Mouse (Mus musculus): ENCODE measurements around the gene Hapln4. TPM values are rescaled to one million over a fixed set of nuclear protein-coding genes. Genes with fewer than 3 reads are reported as not detected.

Hapln4 gene
- total and polyA plus RNA-seq, 3 experiments: 0.03 TPM; not detected in 2

GRCm38 (mm10) chr8:70139026-70139857, 56.0 kb downstream of the Hapln4 start, which contains the start of the genes Rfxank, Borcs8 and Mef2b:
Gene Rfxank, minus strand, starts transcription at chr8:70139154.
Gene Borcs8, plus strand, starts transcription at chr8:70139499.
Gene Mef2b, plus strand, starts transcription at chr8:70139711.
- no peaks in the 10 kb centered on the region for H3K9me3 ChIP-seq (replicated peaks; ENCODE audit: insufficient read depth, low read length)
- H3K9ac ChIP-seq (ENCODE audit: control insufficient read depth, low read depth, low read length, poor library complexity, severe bottlenecking): peak within 1 kb of the TSS; percentile 88
- peak; percentile 99 for DNase-seq (ENCODE audit: low read depth, low spot score)
- peak within 1 kb of the TSS; percentile 95 for H3K27ac ChIP-seq (ENCODE audit: control insufficient read depth, low read depth, low read length)
- H3K36me3 ChIP-seq (ENCODE audit: control insufficient read depth in 1 of 2, insufficient read depth in 2 of 2, low read length in 2 of 2): peaks cover 0 to 3% of the 10 kb centered on the region in 2 experiments; a peak in 2 of 4 replicates
- TF ChIP-seq HCFC1 (IDR thresholded peaks at IDR 0.05; ENCODE audit: low read depth, low read length) (peak; percentile 79), ZNF384 (IDR thresholded peaks at IDR 0.05; ENCODE audit: low read depth, low read length) (peak; percentile 63), SMC3 (IDR thresholded peaks at IDR 0.05; ENCODE audit: low read depth, low read length) (no peak), USF1 (IDR thresholded peaks at IDR 0.05; ENCODE audit: low read depth, low read length) (peak; percentile 44; the same call in 1 of the 2 replicates), NELFE (IDR thresholded peaks at IDR 0.05; ENCODE audit: low read depth, low read length) (peak; percentile 73), CHD1 (IDR thresholded peaks at IDR 0.05; ENCODE audit: low read depth, low read length) (no peak), MYC (IDR thresholded peaks at IDR 0.05; ENCODE audit: low read depth, low read length) (peak; percentile 62; the same call in 1 of the 2 replicates), POLR2A (IDR thresholded peaks at IDR 0.05; ENCODE audit: control insufficient read depth in 1 of 2, insufficient read depth in 1 of 2, low read depth in 1 of 2, low read length in 2 of 2, poor library complexity in 1 of 2) (peak; percentile 57 to 77), MXI1 (IDR thresholded peaks at IDR 0.05; ENCODE audit: low read depth, low read length) (peak; percentile 88), TCF12 (IDR thresholded peaks at IDR 0.05; ENCODE audit: low read depth, low read length) (peak; percentile 65; the same call in 1 of the 2 replicates), TBP (IDR thresholded peaks at IDR 0.05; ENCODE audit: low read depth, low read length) (peak; percentile 74), POLR2AphosphoS2 (IDR thresholded peaks at IDR 0.05; ENCODE audit: low read length) (peak; percentile 73; the same call in 1 of the 2 replicates), NRF1 (IDR thresholded peaks at IDR 0.05; ENCODE audit: insufficient read depth, low read depth, low read length, poor library complexity, severe bottlenecking) (peak; percentile 98; the same call in 1 of the 2 replicates), MAZ (IDR thresholded peaks at IDR 0.05; ENCODE audit: low read depth, low read length) (no peak; the same call in 1 of the 2 replicates), SIN3A (IDR thresholded peaks at IDR 0.05; ENCODE audit: low read length) (peak; percentile 97), ELF1 (IDR thresholded peaks at IDR 0.05; ENCODE audit: low read depth, low read length) (peak; percentile 91), MAX (IDR thresholded peaks at IDR 0.05; ENCODE audit: low read length) (peak; percentile 9; the same call in 1 of the 2 replicates), RCOR1 (IDR thresholded peaks at IDR 0.05; ENCODE audit: low read depth, low read length) (peak; percentile 50), ZMIZ1 (IDR thresholded peaks at IDR 0.05; ENCODE audit: low read depth, low read length) (peak; percentile 83), MYB (IDR thresholded peaks at IDR 0.05; ENCODE audit: low read depth, low read length) (peak; percentile 81), TAL1 (IDR thresholded peaks at IDR 0.05; ENCODE audit: low read length) (no peak), GABPA (IDR thresholded peaks at IDR 0.05; ENCODE audit: low read depth, low read length) (no peak)
- H3K4me1 ChIP-seq (ENCODE audit: control insufficient read depth in 1 of 2, insufficient read depth in 2 of 2, low read length in 2 of 2): peaks cover 4 to 15% of the 10 kb centered on the region in 2 experiments; a peak in 2 of 4 replicates
- peak within 1 kb of the TSS; percentile 92 to 94 for H3K4me3 ChIP-seq (ENCODE audit: control insufficient read depth in 1 of 2, insufficient read depth in 1 of 2, low read depth in 2 of 2, low read length in 2 of 2)
- H3K27me3 ChIP-seq (ENCODE audit: control insufficient read depth in 1 of 2, insufficient read depth in 2 of 2, low read length in 2 of 2): no peaks in the 10 kb centered on the region
- H3K79me2 ChIP-seq (ENCODE audit: control insufficient read depth, insufficient read depth, low read length, poor library complexity): peaks cover 11% of the 10 kb centered on the region

Data from MEL (cell line).